Mouse (Mus musculus) kidney, postnatal 10 days (tissue): ENCODE measurements at regions not wholly inside any gene's neighbourhood (a gene's known extent, or its start where the extent isn't known, plus 50 kb on each side); places are given as distances from the start of the nearest gene placed in this dataset.

Experiments
- DNase-seq: peaks from one replicate; pipeline ENCODE4 v3.0.0; 2021; ENCODE audit warnings: mixed read lengths

DNA sequence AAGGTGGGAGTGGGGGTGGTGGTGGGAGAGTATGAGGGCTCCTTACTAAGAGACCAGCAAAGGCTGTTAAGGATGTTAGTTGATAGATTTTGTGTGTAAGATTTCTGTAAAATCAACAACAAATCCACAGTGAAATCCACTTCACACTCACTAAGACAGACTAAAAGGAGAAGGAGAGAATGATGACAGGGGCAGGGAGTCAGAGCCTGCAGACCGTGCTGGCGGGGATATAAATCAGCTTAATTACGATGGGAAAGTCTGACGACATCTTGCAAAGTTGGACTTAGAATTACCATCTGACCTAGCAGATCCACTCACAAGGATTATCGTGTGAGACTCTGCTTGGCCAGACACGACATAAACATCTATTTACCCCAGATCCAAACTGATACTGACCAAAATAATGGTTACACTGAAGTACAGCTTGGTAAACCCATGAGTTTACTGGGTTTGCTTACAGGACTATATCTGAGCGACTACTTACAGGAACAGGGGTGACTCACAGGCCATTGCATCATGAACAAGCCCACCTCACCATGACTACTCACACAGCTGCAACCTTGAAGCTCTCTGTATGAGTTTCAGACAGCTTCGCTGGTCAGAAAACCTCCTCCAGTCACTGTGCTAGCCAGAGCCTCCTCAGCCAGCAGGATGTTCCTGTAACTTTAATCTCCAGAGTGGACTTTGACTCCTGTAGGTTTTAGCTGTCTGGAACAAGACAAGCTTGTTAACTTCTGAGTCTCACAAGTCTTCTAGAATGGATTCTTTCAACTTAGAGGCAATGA is 50.5 kb upstream of the Ednra start:
- DNase-seq, result no peak

DNA sequence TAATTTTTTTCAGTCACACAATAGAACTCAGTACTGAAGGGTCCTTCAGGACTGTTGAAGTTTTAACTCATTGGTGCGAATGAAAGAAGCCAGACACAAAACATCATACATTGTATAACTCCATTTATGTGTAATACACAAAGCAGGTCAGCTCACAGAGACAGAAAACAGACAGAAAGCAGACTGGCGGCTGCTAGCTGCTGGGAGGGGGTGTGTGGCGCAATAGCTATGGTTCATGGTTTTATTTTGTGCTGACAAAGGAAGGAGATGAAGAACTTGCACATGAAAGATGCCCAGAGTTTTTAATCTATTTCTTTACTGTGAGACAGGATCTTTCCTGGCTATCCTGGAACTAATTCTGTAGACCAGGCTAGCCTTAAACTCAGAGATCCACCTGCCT is 51.3 kb upstream of the Ednra start:
- no peak for DNase-seq

DNA sequence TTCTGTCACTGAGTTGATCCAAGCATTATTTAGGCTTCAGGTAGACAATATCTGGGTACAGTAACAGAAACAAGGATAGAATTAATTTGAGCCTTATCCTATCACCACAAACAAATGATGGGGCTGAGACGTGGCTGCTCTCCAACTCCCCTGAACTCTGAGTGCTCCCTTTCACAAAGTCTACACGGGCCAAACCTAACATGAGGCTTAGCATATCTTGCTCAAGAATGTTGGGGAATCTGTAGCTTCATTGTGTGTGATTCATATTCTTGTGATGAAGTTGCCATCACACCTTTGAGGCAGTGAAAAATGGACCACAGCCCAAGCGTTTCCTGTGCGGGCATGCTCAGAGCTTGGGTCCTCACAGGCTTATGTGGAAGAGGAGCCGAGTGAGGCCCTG is 53.3 kb upstream of the Ednra start:
- DNase-seq, result no peak

DNA sequence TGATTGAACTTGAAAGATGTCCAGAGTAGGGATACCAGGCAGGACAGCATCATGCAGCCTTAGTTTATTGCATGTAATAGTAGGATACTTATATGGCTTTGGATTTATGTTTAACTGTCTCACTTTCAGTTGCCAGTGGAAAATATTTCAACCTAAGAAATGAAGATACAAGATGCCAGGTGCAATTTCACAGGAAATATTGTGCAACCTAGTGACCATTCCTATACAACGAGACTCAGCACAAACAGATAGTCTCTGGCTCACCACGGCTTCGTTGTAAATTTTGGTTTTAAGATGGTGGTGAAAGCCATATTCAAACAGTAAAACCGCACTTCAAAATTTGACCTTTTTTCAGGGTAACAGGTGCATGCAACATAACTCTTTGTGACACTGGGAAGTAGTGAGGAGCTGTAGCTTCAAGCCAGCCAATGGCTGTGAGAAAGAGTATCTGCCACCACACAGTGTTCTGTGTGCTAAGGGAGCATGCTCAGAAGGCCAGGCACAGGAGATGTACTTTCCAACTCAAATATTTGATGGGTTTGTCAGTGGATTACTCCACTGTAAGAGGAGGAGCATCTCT is 61.5 kb upstream of the Ednra start:
- DNase-seq, result no peak

DNA sequence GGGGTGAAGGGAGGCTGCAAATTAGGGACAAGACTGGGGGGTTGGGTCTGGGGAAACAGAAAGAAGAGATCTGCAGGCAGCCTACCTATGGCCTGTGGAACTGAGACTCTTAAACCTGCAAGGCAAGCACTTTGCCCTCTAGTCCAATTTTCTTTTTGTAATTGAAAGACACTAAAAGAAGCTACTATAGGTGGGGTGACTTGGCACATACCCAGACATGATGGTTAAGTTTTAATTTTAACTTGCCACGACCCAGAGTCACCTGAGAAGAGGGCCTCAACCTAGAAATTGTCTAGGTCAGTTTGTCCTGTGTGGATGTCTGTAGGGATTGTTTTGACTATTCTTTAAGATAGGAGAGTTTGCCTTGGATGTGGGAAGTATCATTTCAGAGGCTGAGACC is 70.6 kb upstream of the Ednra start:
- no peak for DNase-seq

DNA sequence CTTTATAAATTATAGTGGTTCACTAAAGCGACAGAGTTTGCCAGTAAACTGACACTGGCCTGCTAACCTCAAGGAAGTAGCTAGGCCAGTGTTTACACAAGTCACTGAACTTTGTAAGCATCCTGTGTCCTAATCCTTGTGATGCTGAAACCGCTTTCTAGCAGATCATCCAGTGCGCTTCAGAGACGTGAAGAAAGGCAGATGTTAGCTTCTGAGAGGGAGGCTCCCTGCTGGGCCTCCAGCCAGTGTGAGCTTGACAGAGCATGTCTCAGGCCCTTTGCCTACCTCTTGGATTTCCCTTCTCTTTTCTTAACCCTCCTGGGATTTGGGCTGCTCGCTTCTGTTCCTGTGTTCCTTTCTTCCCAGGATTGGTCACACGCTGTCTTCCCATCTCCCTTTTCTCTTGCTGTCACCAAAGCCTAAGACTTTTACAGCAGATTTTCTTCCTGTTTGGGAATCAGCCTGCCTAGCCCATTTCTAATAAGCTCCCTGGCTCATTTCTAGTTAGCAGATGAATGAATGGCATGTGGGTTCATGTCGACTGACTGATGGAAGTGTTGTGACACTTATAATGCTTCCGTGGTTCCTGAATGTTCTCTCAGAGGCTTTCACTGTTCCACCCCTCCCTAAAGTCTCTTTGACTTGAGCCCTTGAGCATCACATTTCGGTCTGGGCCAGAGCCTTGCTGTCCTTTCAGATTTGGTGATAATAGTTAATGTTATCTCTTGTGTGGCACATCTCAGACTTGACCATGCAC is 79.1 kb upstream of the Ednra start:
- peak; percentile 47 for DNase-seq

DNA sequence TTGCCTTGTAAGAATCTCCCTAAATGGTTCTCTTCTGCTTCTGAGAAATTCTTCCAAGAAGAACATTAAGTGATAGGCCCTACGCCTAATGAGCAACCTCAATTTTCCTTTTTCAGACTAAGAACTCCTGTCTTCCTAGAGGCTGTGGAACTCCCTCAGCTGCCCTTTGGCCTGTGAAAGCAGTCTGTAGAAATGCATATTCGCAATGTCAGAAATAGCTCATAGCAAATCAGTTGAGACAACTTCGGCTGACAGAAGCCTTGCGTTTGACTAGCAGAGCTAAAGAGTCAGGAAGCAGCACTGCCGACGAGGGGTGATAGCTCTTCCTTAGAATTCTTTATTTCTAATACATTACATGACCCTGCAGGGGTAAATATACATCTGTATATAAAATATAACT is 80.3 kb upstream of the Ednra start:
- no peak for DNase-seq

DNA sequence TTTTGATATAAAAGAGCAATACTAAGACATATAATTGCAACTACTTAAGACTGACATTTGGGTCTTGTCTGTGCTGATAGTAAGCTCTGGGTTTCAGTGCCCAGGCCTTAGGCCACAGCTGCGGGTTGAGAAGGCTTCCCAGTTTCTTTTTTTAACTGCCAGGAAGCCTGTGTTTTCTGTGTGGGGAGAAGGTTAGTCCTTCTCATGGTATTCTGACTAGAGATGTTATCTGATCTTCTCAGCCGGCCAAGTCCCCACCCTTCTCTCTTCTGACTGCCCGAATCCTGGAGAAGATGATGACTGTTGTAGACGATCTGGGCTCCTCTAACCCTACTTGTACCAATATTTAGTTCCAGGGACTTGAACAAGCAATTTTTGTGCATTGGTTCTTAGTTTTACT is 80.7 kb upstream of the Ednra start:
- DNase-seq, result no peak

DNA sequence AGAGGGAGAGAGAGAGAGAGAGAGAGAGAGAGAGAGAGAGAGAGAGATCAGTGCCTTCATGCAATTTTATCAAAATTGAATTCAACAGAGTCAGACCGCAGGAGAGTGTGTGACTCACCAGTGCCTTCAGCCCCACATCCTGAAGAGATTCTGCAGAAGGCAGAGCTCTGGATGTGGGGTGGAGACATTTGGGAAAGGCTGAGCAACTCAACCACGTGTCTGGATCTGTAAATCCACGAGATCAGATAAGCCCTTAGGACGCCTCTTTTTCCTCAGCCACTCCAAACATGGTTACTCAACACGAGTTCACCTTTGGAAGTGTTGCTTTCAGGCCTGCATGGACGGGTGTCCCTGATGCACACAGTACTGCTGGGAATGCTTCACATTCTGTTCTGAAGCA is 81.4 kb upstream of the Ednra start:
- DNase-seq, result no peak

DNA sequence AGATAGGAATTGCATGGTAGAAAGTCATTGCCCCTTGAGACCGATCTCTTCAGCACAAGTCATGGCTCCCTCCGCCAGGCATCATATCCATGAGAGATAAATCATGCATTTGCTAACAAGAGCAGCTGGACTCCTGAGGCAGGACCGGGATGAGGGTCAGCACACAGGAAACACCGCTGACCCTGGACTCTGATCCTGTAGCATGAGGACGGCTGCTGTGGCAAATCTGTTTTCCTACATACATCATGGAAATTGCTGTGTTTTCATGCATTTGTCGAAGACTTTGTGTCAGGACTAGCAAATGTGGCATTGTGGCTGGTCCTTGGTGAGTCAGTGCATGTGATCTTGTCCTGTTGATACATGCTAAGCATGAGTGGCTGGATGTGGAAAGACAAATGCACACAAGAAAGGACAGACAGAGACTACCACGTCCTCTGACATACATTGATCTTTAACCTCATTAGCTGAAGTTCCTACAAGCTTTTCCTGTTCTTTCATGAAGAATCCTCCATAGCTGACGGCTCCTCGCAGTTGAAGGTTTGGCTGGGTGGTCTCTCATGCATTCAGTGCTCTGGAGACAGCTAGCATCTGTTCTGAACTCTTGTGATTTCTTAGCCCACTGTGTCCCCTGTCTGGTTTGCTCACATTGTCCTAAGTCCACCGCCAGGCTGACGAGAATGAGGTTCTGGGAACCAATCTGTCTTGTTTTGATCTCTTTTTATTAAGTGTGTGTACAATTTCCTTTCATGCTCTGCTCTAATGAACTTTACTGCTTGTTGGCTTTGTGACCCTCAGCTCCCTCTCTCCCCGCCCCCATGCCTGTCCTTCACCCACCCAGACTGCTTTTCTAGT is 90.8 kb upstream of the Ednra start:
- DNase-seq, result peak; percentile 62

DNA sequence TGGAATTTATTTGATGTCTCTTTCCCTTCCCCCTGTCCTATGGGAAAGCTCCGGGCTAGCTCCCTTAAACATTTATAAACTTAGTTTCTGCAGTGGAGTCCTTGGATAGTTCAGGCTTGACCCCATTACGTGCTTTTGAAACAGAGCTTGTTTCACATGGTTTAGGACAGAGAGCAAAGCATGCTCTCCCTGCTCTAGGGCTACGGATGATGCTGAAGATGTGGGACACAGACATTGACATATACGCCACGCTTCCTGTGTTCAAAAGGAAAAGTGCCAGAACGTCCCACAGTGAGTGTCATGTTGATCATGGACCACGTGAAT is 91.3 kb upstream of the Ednra start:
- no peak for DNase-seq

DNA sequence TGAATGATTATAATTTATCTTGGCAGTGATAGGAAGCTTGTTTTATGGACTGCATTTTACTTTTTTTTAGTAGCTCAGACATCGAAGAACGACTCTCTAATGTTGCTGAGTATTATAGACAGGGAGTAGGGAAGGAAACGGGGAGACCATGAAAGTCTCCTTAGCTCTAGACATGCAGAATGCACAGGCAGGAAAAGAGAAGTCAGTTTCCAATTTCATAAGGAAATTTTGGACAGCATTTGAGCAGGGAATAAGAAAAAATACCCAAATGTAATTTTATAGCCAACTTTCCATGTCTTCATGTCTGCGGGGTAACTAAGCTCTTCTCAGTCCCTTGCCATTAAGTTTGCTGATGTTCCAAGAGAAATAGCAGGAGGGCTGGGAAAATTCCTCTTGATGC is 92.0 kb upstream of the Ednra start:
- DNase-seq, result no peak

DNA sequence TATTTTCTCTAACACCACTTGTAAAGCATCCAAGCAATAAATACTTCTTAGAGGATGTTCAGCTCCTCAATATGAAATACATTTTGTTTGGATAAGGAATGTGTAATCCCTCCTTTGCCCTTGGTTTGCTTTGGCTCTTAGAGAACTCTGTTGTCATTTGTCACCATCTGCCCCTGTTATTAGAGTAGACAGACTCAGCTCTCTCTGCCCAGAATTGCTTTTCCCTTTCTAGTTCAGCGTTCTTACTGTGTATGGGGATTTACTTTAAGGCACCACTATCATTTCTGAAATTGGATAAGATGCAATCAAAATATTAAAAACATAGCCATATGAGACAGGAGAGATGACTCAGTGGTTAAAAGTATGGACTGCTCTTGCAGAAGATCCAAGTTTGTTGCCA is 101.5 kb upstream of the Ednra start:
- no peak for DNase-seq

DNA sequence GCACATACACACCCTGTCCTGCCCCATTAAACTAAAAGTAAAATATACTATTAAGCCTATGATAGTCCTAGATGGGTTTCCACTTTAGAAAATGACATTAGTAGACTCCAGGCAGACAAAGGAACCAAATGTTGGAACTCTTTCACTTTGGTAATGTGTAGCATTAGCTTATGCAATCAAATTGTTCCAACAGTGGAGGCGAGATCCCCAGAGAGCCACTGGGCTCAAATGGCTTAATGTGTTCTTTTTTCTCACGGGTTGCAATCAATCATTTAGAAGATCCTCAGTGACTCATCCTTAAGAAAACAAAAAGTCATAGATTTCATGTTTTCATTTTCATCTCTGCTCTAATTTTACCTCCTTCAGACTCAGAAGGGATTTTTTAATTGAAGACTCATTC is 102.0 kb upstream of the Ednra start:
- no peak for DNase-seq

DNA sequence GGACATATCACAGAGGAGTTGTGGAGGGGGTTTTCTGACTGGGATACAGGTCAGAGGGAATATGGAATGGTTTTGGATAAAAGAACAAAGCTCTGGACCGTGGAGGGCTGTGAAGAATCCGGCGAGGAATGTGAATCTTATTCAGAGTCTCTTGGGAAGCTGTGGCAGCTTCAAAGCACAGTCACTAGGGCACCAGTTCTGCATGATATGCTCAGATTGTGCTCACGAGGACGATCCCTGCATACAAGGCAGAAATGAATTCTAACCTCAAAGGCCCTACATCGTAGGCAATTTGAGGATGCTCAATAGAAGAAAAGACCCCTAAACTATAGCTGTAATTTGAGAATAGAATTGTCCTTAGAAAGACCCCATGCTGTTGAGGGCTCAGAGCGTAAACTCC is 103.8 kb upstream of the Ednra start:
- no peak for DNase-seq

DNA sequence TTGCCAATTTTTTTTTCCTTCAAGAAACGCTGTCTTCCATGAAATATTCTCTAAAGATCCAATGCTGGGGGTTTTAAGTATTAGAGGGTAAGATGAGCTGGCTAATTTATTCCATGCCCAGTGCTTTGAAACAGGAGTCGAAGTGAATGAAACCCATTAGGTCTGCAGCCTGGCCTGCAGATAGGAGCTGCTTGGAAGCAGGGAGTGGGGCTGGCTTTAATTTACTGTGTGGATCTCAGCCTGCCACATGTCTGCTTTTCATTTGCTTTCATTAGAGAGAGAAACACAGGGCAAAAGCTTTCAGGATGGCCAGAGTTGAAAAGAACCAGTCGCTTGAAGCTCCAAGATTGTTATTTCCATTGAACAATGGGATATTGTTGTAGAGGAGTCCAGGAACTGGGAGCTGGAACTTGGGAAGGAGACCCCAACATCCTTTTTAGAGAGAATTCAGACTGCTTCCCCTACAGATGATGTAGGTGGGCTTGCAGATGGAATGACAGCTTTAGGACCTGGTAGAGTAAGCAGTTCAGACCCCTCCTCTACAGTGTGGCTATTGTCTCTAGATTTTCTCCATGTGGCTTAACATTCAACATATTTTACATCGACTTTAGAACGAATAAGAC is 105.0 kb upstream of the Ednra start:
- no peak for DNase-seq

DNA sequence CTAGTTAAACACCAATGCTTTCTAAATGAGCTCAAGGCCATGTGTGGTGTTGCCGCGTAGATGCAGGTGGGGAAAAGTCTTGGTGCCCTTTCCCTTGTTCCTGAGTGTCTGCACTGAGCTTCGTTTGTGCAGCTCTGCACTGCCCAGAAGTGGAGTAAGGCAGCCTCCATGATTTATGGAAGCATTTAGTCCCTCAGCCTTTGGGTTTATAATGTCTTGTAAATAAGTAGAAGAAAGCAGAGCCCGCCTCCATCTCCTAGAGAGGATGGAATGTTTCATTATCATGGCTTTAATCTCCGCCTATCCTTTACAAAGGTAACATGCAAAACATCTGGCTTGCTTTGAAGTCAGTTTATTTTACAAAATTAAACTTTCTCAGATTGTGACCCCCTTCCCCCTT is 105.5 kb upstream of the Ednra start:
- no peak for DNase-seq

DNA sequence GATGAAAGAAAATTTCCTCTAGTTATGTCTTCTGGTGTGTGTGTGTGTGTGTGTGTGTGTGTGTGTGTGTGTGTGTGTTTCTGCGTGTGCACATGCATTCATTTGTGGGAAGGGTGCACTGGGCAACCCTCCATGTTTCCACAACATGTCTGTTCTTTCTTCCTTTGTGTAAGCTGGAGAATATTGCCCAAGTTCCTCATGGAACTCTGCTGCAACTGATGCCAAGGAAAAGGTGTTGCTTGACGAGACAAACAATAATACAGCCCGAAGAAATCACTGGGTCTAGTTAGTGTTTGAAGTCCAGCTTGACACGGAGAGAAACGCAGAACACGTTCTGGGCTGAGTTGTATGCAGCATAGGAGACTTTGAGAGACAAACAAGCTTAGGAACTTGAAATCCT is 110.0 kb upstream of the Ednra start:
- DNase-seq, result no peak

DNA sequence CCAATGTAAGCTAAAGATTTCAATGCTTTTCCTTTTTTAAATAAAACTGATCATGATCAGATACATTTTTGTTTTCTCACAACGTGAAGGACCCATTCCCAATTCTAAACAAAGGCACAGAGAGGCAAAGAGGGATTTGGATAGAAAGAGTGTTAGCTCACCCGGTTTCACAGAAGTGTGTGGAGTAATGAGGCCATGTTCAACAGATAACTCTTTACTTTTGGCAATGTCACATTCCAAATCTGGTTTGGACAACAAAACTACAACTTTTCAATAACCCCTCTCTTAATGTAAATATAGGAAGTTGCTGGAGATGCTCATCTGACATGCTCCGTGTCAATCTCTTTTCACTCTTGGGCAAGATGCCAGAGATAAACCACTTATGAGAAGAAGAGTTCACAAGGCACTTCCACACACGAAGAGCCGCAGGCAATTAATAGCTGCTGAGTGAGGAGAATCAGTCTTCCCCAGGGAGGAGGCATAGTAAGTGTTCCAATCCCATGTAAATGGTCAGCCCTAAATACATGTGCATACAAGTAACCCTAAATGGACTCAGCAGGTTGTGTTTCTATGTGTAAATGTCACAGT is 112.7 kb upstream of the Ednra start:
- no peak for DNase-seq

DNA sequence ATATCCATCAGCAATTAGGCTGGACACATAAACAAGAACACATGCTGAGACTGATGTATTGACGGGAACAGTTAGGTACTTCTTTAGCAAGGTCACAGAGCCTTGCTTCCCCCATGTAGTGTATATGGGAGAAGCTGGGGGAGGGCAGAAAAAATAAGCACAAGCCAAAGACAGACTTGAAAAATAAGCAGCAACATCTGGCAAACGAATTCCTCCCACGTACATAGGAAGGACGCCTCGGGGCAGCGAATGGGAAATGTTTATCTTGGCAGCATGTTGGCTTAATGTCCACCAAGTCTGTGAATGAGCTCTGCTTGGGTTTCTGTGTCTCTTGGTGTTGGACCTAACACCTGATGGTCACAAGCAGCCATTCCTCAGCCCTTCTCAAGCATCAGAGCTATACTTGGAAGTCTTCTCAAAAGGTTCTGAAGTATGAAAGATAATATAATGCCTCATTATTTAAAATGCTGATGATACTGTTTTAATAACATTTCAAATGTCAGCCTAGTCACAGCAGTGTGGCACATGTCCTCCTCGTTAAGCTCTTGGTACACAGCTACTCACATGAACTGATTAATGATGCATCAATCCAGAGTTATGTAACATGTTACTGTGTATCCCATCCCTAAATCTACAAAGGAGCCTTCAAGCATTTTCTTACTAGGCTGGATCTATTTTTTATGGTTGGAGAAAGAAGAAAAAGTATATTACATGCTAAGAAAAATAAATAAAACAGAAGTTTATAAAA is 118.3 kb upstream of the Ednra start:
- no peak for DNase-seq

DNA sequence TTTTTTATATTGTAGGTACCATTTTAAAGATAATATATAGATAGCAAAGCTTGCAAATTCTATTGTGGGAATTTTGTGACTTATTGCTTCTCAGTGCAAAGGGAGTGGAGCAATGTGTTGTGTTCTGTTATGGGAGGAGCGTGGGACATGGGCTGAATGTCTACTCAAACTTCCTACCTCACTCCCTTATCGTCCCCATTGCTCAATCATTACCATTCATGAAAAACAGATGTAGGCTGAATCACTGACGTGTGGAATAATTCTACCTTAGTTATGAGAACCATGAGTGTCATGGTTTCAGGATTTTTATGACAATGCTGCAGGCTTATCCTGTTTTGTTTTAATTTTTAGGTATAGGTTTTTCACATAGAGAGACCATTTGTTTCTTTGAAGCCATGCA is 119.0 kb upstream of the Ednra start:
- no peak for DNase-seq

DNA sequence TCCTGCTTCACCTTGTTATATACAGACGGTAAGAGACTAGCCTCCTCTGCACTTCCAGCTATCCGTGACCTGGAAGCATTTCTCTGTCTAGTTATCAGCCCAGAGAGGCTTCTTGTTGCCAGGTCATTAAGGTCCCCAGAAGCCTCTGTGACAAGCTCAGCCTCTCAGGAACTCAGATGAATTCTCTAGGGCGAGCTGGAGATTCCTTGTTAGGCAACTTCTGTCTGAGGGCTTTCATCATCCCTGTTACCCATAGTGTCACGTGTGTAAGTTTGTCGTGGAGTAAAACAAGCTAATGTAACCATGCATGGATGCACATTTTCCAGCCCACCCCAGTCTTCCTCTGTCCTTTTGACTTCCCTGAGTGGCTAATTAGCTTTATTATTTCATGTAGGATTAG is 126.3 kb upstream of the Ednra start:
- DNase-seq, result no peak
